Comparison of ENCODE assay signal across 29 mouse cellular contexts in genomic region chr1:88621214-88621613, GRCm38 (mm10).
DNase-seq lines count a peak whose midpoint lies in the region; ATAC-seq lines count a peak whose summit lies in the region.
"Had no signal": no experiment of that assay in that cellular context is flagged by ENCODE, and none has a peak within 500 bp of the region (broad histone marks: within the 10 kb centered on the region; RNA-seq: fewer than 3 reads in every experiment).

No protein-coding gene starts in this region.

- peak; percentile 56 for DNase-seq in CD4-positive, CD25-positive, alpha-beta regulatory T cell, adult 2 months (ENCODE audit: low read depth, low spot score)
- peak; percentile 23 for DNase-seq in midbrain, embryonic 11.5 days (ENCODE audit: low spot score, missing footprints)
- DNase-seq in midbrain, embryonic 10.5 days (ENCODE audit: low spot score) = no peak
- DNase-seq in 416B (ENCODE audit: low read depth) = peak; percentile 28
- no peak for DNase-seq in right cerebral cortex, postnatal 25 days
- DNase-seq in gastrocnemius, postnatal 10 days = no peak
- DNase-seq: adrenal gland, adult 8-10 months; cerebellum, adult 2 months; cerebellum, postnatal 14 days; gastrocnemius, adult 2 months; heart, postnatal 36 days; kidney, adult 11 months; layer of hippocampus, adult 9-11 months; lung, embryonic 14.5 days; lung, postnatal 14 days; right cerebral cortex, postnatal 14 days had no signal

- H3K9ac ChIP-seq in midbrain, embryonic 11.5 days (ENCODE audit: low read length) = no peak overlapping the region
- H3K9ac ChIP-seq: heart, embryonic 15.5 days; hindbrain, embryonic 14.5 days; limb, embryonic 15.5 days; liver, embryonic 14.5 days; lung, embryonic 14.5 days; midbrain, embryonic 13.5 days had no signal

- ATAC-seq in CD4-positive, CD25-positive, alpha-beta regulatory T cell, adult 4 months = no peak
- no peak for ATAC-seq in midbrain, embryonic 11.5 days (ENCODE audit: low FRiP score)
- peak; percentile 79 for ATAC-seq in megakaryocyte, adult 5-6 weeks (ENCODE audit: poor library complexity, severe bottlenecking)
- ATAC-seq: forebrain, embryonic 16.5 days; inflammation-experienced regulatory T-cells, adult 6 months; midbrain, embryonic 13.5 days had no signal

- no peaks in the 10 kb centered on the region for H3K4me1 ChIP-seq in midbrain, embryonic 11.5 days (ENCODE audit: control insufficient read depth, insufficient read depth, low read length)
- H3K4me1 ChIP-seq in midbrain, embryonic 10.5 days = peaks cover 11% of the 10 kb centered on the region
- H3K4me1 ChIP-seq: limb, embryonic 15.5 days had no signal

- no peak overlapping the region for H3K4me2 ChIP-seq in midbrain, embryonic 11.5 days
- H3K4me2 ChIP-seq: heart, embryonic 15.5 days; hindbrain, embryonic 14.5 days; limb, embryonic 15.5 days; lung, embryonic 14.5 days; midbrain, embryonic 13.5 days had no signal

- 84% methylated on average over 2 of the region's 2 CpGs for WGBS in midbrain, embryonic 11.5 days
- WGBS in midbrain, embryonic 10.5 days = 81% methylated on average over 2 of the region's 2 CpGs

- H3K27ac ChIP-seq in midbrain, embryonic 11.5 days (ENCODE audit: low read depth, low read length) = no peak overlapping the region
- H3K27ac ChIP-seq in midbrain, embryonic 10.5 days (replicated peaks) = no peak overlapping the region
- H3K27ac ChIP-seq: gastrocnemius, adult 2 months; heart, embryonic 10.5 days; hindbrain, embryonic 14.5 days; limb, embryonic 10.5 days; limb, embryonic 15.5 days; liver, embryonic 14.5 days; midbrain, embryonic 13.5 days; stomach, postnatal 0 days had no signal

- no peaks in the 10 kb centered on the region for H3K9me3 ChIP-seq in midbrain, embryonic 11.5 days (ENCODE audit: control insufficient read depth, low read length)
- no peaks in the 10 kb centered on the region for H3K9me3 ChIP-seq in midbrain, embryonic 10.5 days (replicated peaks)
- H3K9me3 ChIP-seq: heart, embryonic 10.5 days; heart, embryonic 15.5 days; limb, embryonic 10.5 days; limb, embryonic 15.5 days had no signal

- no peak overlapping the region for H3K4me3 ChIP-seq in midbrain, embryonic 11.5 days (ENCODE audit: low read depth, low read length)
- no peak overlapping the region for H3K4me3 ChIP-seq in midbrain, embryonic 10.5 days
- H3K4me3 ChIP-seq: erythroblast, embryonic 14.5 days; gastrocnemius, adult 2 months; heart, embryonic 10.5 days; heart, embryonic 15.5 days; limb, embryonic 10.5 days; limb, embryonic 15.5 days; midbrain, embryonic 13.5 days had no signal

- no peaks in the 10 kb centered on the region for H3K27me3 ChIP-seq in midbrain, embryonic 11.5 days (ENCODE audit: control insufficient read depth, insufficient read depth, low read length)
- no peaks in the 10 kb centered on the region for H3K27me3 ChIP-seq in midbrain, embryonic 10.5 days (ENCODE audit: low read depth, poor library complexity, severe bottlenecking)
- H3K27me3 ChIP-seq: heart, embryonic 15.5 days; limb, embryonic 15.5 days; midbrain, embryonic 13.5 days had no signal

- H3K36me3 ChIP-seq in midbrain, embryonic 11.5 days (ENCODE audit: control insufficient read depth, insufficient read depth, low read length) = no peaks in the 10 kb centered on the region
- H3K36me3 ChIP-seq in midbrain, embryonic 10.5 days = no peaks in the 10 kb centered on the region
- H3K36me3 ChIP-seq: heart, embryonic 10.5 days; heart, embryonic 15.5 days; limb, embryonic 10.5 days; limb, embryonic 15.5 days; midbrain, embryonic 13.5 days had no signal

Comparison
In these comparisons a context has a peak if more than half of its experiments do, and no peak if none do; other contexts are left out.
1. DNase-seq: peak in CD4-positive, CD25-positive, alpha-beta regulatory T cell, adult 2 months (single experiment), midbrain, embryonic 11.5 days (single experiment) and 416B (single experiment); none in midbrain, embryonic 10.5 days (single experiment), right cerebral cortex, postnatal 25 days (single experiment) and gastrocnemius, postnatal 10 days (single experiment).